Mouse (Mus musculus): ENCODE measurements around the gene Zfp971. TPM values are rescaled to one million over a fixed set of nuclear protein-coding genes. Genes with fewer than 3 reads are reported as not detected.

The Zfp971 gene
- total RNA-seq (2023), result 10 to 100 TPM; 19.0 to 32.5 TPM

GRCm38 (mm10) chr2:178023011-178023611 lies at the start of gene Zfp971:
Zfp971 (plus strand) TSS chr2:178023284.

GRCm38 (mm10) chr2:178078166-178078717 lies 55.2 kb downstream of the Zfp971 start, which contains the start of gene Zfp931:
Zfp931 (minus strand) TSS chr2:178078476.

Other genes starting within 250 kb of the Zfp971 start
- 1 to 10 TPM; 3.0 to 3.5 TPM for gene Gm14325, start 182.9 kb upstream of the Zfp971 start, total RNA-seq (2023)
- gene Gm14327, start 126.2 kb upstream of the Zfp971 start, total RNA-seq (2023), result under 1 TPM; 0.40 to 0.78 TPM
- under 1 TPM in 1 of 2 experiments, not detected in 1; 0.71 TPM for gene Zfp972, start 97.7 kb upstream of the Zfp971 start, total RNA-seq (2023)
- 1 to 10 TPM; 4.2 to 7.8 TPM for gene Gm14326, start 66.0 kb upstream of the Zfp971 start, total RNA-seq (2023)
- gene Zfp931, start 55.2 kb downstream of the Zfp971 start, total RNA-seq (2023), result 1 to 10 TPM; 1.1 to 5.2 TPM
- gene Phactr3, start 95.7 kb downstream of the Zfp971 start, total RNA-seq (2023), result not detected

Data from neutrophil, adult 59 days (primary cell).